Mouse (Mus musculus) stomach, postnatal 0 days (tissue): Measurements from ENCODE around the gene Znhit2.

ENCODE experiments used
- CTCF ChIP-seq: IDR thresholded peaks from 2 replicates; pipeline ENCODE4 v1.5.1; 2016; ENCODE audit warnings: antibody characterized with exemption, low read depth, mild to moderate bottlenecking, moderate library complexity
- EP300 ChIP-seq: optimal IDR thresholded peaks from 2 replicates; pipeline ENCODE3; 2016; ENCODE audit warnings: antibody characterized with exemption

GRCm38 (mm10) chr19:6105586-6105985 lies 44.6 kb downstream of the Znhit2 start, which contains the start of gene Naaladl1:
- TF ChIP-seq CTCF (no peak), EP300 (no peak)
